Mouse (Mus musculus) ES-Bruce4 (cell line): ENCODE data around the gene Scd4.

ENCODE experiments used
- EP300 ChIP-seq: IDR thresholded peaks from 2 replicates; pipeline ENCODE4 v1.6.1; 2011; ENCODE audit warnings: low read depth, low read length; ENCODE audit not compliant: insufficient read depth
- POLR2A ChIP-seq: IDR thresholded peaks from one replicate; pipeline ENCODE4 v1.8.1; 2011; ENCODE audit warnings: low read length; ENCODE audit not compliant: insufficient read depth

DNA sequence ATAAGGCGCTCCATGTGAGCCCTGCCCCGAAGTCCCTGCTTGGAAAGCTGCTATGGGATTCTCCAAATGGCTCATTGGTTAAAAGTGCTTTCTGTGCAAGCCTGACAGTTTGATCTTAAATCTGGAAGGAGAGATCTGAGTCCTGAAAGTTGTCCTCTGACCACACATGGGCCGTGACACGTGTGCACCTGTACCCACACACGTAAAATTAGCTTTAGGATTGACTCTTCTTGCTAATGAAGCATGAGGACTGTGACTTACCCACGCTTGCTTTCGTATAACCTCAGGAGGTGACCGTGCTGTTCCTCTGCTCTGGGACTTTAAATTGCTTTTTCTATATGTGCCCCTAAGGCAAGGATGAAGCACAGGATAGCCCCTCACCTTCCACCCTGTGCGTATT, 33.8 kb upstream of the Scd4 start:
- TF ChIP-seq EP300 (no peak), POLR2A (no peak)
